ENCODE assay signal across 11 mouse cellular contexts in the genomic region with DNA sequence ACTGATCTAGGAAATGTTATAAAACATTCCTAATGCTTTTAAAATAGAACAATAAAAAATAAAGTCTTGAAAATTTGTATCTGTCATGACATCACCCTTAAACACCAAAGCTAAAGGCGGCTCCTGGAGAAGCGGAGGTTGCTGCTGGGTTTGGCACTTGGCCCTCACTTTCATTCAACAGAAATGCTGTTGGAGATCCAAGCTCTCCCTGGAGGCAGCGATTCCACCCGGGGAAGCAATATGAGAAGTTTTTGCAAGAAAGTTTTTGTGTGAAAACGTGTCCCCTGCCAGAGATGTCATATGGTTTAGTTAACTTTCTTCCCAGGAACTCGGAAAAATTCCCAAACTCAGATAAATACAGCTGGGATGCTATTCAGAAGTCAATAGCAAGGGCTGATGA. TPM values are rescaled to one million over a fixed set of nuclear protein-coding genes. Genes with fewer than 3 reads are reported as not detected.
DNase-seq lines count a peak whose midpoint lies in the region; ATAC-seq lines count a peak whose summit lies in the region.
"Had no signal": no experiment of that assay in that cellular context is flagged by ENCODE, and none has a peak within 500 bp of the region (broad histone marks: within the 10 kb centered on the region; RNA-seq: fewer than 3 reads in every experiment).

No protein-coding gene starts in this region.

- H3K9ac ChIP-seq in lung, embryonic 16.5 days (ENCODE audit: low read length), result no peak overlapping the region
- H3K9ac ChIP-seq: hindbrain, embryonic 12.5 days had no signal

- no peak overlapping the region for H3K4me3 ChIP-seq in lung, embryonic 16.5 days (ENCODE audit: low read length)
- H3K4me3 ChIP-seq: hindbrain, embryonic 12.5 days had no signal

- peaks cover 7% of the 10 kb centered on the region; the same call in 1 of the 2 replicates for H3K9me3 ChIP-seq in lung, embryonic 16.5 days (ENCODE audit: control insufficient read depth, low read length)
- H3K9me3 ChIP-seq: hindbrain, embryonic 12.5 days had no signal

- peaks cover 16% of the 10 kb centered on the region for H3K4me1 ChIP-seq in lung, embryonic 16.5 days (replicated peaks; ENCODE audit: control insufficient read depth, insufficient read depth, low read length)

- H3K36me3 ChIP-seq in lung, embryonic 16.5 days (ENCODE audit: control insufficient read depth, insufficient read depth, low read length), result no peaks in the 10 kb centered on the region
- H3K36me3 ChIP-seq: hindbrain, embryonic 12.5 days had no signal

- 48% methylated on average over 6 of the region's 6 CpGs for WGBS in lung, embryonic 16.5 days

- peak; percentile 46; the same call in 1 of the 2 replicates for ATAC-seq in lung, embryonic 16.5 days (ENCODE audit: low read depth)
- no peak for ATAC-seq in megakaryocyte progenitor cell, adult 5-6 weeks (replicated peaks; ENCODE audit: poor library complexity)

- no peaks in the 10 kb centered on the region for H3K27me3 ChIP-seq in lung, embryonic 16.5 days (ENCODE audit: control insufficient read depth, insufficient read depth, low read depth, low read length)
- H3K27me3 ChIP-seq: hindbrain, embryonic 12.5 days had no signal

- no peak overlapping the region for H3K4me2 ChIP-seq in lung, embryonic 16.5 days (ENCODE audit: low read depth, low read length)
- H3K4me2 ChIP-seq: hindbrain, embryonic 12.5 days had no signal

- H3K27ac ChIP-seq in lung, embryonic 16.5 days (ENCODE audit: low read length), result peak overlapping the region; percentile 65
- H3K27ac ChIP-seq: hindbrain, embryonic 12.5 days had no signal

- DNase-seq in frontal cortex, postnatal 10 days (ENCODE audit: low spot score in 2 of 2), result peak; percentile 22 to 27
- no peak for DNase-seq in frontal cortex, postnatal 25 days (ENCODE audit: low spot score in 2 of 2)
- DNase-seq in lung, postnatal 36 days, result no peak
- peak; percentile 55 for DNase-seq in gastrocnemius, postnatal 10 days
- DNase-seq in lung, postnatal 14 days, result peak; percentile 41
- no peak for DNase-seq in thymus, postnatal 25 days
- DNase-seq: layer of hippocampus, adult 9-11 months; spleen, adult 18-20 months had no signal

RNA-seq across cellular contexts. Expression of a gene that starts 51.5 kb away (rescaled TPM):
- 42.5 and 44.0 TPM in 2 replicates for polyA plus RNA-seq in lung, embryonic 16.5 days (2015; fragmentation: Nextera tagmentation; extraction: Ambion mirVana)
- total RNA-seq in gastrocnemius, postnatal 10 days (2021), result 10 to 100 TPM; 21.8 to 28.5 TPM
- 8.4 and 10.0 TPM in 2 replicates for total RNA-seq in megakaryocyte progenitor cell, adult 5-6 weeks (2015)
- total RNA-seq in megakaryocyte progenitor cell, adult 5-6 weeks (2017), result 8.0 and 8.7 TPM in 2 replicates

Comparison
In these comparisons a context has a peak if more than half of its experiments do, and no peak if none do; other contexts are left out.
1. DNase-seq: peak in frontal cortex, postnatal 10 days (2 of 2), gastrocnemius, postnatal 10 days (single experiment) and lung, postnatal 14 days (single experiment); none in frontal cortex, postnatal 25 days (0 of 2), lung, postnatal 36 days (single experiment) and thymus, postnatal 25 days (single experiment).